Mouse (Mus musculus) MEL (cell line): ENCODE measurements at regions not wholly inside any gene's neighbourhood (a gene's known extent, or its start where the extent isn't known, plus 50 kb on each side); places are given as distances from the start of the nearest gene placed in this dataset.

Experiments used
- DNase-seq: peaks from one replicate; pipeline ENCODE4 v3.0.0; 2011; ENCODE audit warnings: low read depth, low spot score
- H3K27ac ChIP-seq: 2 replicates; pipeline ENCODE4 v1.5.1; 2012; ENCODE audit warnings: low read depth, mild to moderate bottlenecking, control low read depth, low read length, moderate library complexity; ENCODE audit not compliant: control insufficient read depth
- H3K27me3 ChIP-seq, 2 experiments: fragments of 150-350 bp in 1 of 2; sonication (generic) in 1 of 2; 2 replicates each; pipeline ENCODE4 v1.6.1; 2012; ENCODE audit warnings: low read length in 2 of 2, mild to moderate bottlenecking in 2 of 2, improper control_type of control experiment in 1 of 2, moderate library complexity in 1 of 2; ENCODE audit not compliant: insufficient read depth in 2 of 2, control insufficient read depth in 1 of 2
- H3K36me3 ChIP-seq, 2 experiments: 2 replicates each; pipeline ENCODE4 v1.6.1; 2012 to 2014; ENCODE audit warnings: low read length in 2 of 2, improper control_type of control experiment in 1 of 2, inconsistent platforms in 1 of 2, mild to moderate bottlenecking in 1 of 2; ENCODE audit not compliant: insufficient read depth in 2 of 2, control insufficient read depth in 1 of 2
- H3K4me1 ChIP-seq, 2 experiments: fragments of 150-350 bp in 1 of 2; sonication (generic) in 1 of 2; 2 replicates each; pipeline ENCODE4 v1.6.1; 2012; ENCODE audit warnings: low read length in 2 of 2, improper control_type of control experiment in 1 of 2, mild to moderate bottlenecking in 1 of 2; ENCODE audit not compliant: insufficient read depth in 2 of 2, control insufficient read depth in 1 of 2
- H3K4me3 ChIP-seq, 2 experiments: fragments of 150-350 bp in 1 of 2; sonication (generic) in 1 of 2; 2 replicates each; pipeline ENCODE4 v1.5.1; 2012; ENCODE audit warnings: low read depth in 2 of 2, low read length in 2 of 2, mild to moderate bottlenecking in 2 of 2, moderate library complexity in 2 of 2, control low read depth in 1 of 2, improper control_type of control experiment in 1 of 2; ENCODE audit not compliant: control insufficient read depth in 1 of 2, insufficient read depth in 1 of 2
- H3K79me2 ChIP-seq: 2 replicates; pipeline ENCODE4 v1.6.1; 2012; ENCODE audit warnings: mild to moderate bottlenecking, low read length, moderate library complexity; ENCODE audit not compliant: control insufficient read depth, poor library complexity, insufficient read depth
- H3K9ac ChIP-seq: 2 replicates; pipeline ENCODE4 v1.6.1; 2012; ENCODE audit warnings: low read depth, mild to moderate bottlenecking, control low read depth, low read length, moderate library complexity; ENCODE audit not compliant: control insufficient read depth, poor library complexity, severe bottlenecking
- H3K9me3 ChIP-seq: fragments of 150-350 bp; sonication (generic); replicated peaks from 2 replicates; pipeline ENCODE4 v1.6.1; 2012; ENCODE audit warnings: mild to moderate bottlenecking, low read length, improper control_type of control experiment, moderate library complexity; ENCODE audit not compliant: insufficient read depth
- BHLHE40 ChIP-seq: IDR thresholded peaks from 2 replicates; pipeline ENCODE4 v1.6.1; 2012; ENCODE audit warnings: low read depth, mild to moderate bottlenecking, inconsistent platforms, low read length, improper control_type of control experiment, borderline replicate concordance
- CTCF ChIP-seq, 3 experiments: IDR thresholded peaks in 2 of 3; conservative IDR thresholded peaks in 1 of 3; 2 replicates each; pipeline ENCODE4 v1.5.1; 2011 to 2012; ENCODE audit warnings: low read length in 3 of 3, low read depth in 2 of 3, mild to moderate bottlenecking in 2 of 3, improper control_type of control experiment in 1 of 3, inconsistent platforms in 1 of 3, mixed read lengths in 1 of 3, moderate library complexity in 1 of 3; ENCODE audit not compliant: control insufficient read depth in 1 of 3, insufficient read depth in 1 of 3, poor library complexity in 1 of 3, severe bottlenecking in 1 of 3
- ELF1 ChIP-seq: IDR thresholded peaks from 2 replicates; pipeline ENCODE4 v1.6.1; 2014; ENCODE audit warnings: low read depth, mild to moderate bottlenecking, inconsistent platforms, low read length, improper control_type of control experiment, moderate library complexity
- EP300 ChIP-seq, 2 experiments: IDR thresholded peaks; 2 replicates each; pipeline ENCODE4 v1.6.1; 2011; ENCODE audit warnings: improper control_type of control experiment in 2 of 2, low read length in 2 of 2, low read depth in 1 of 2, mild to moderate bottlenecking in 1 of 2
- GATA1 ChIP-seq: IDR thresholded peaks from 2 replicates; pipeline ENCODE4 v1.6.1; 2011; ENCODE audit warnings: low read depth, low read length, improper control_type of control experiment
- HCFC1 ChIP-seq: IDR thresholded peaks from 2 replicates; pipeline ENCODE4 v1.6.1; 2012; ENCODE audit warnings: low read depth, mild to moderate bottlenecking, inconsistent platforms, low read length, improper control_type of control experiment, moderate library complexity
- JUND ChIP-seq: IDR thresholded peaks from 2 replicates; pipeline ENCODE4 v1.6.1; 2011; ENCODE audit warnings: low read depth, mild to moderate bottlenecking, improper control_type of control experiment, low read length
- KAT2A ChIP-seq: conservative IDR thresholded peaks from 2 replicates; pipeline ENCODE4 v1.6.1; 2012; ENCODE audit warnings: low read depth, low read length, improper control_type of control experiment, inconsistent platforms
- MAFK ChIP-seq: IDR thresholded peaks from 2 replicates; pipeline ENCODE4 v1.6.1; 2011; ENCODE audit warnings: low read depth, mild to moderate bottlenecking, low read length, improper control_type of control experiment, borderline replicate concordance
- MAX ChIP-seq: IDR thresholded peaks from 2 replicates; pipeline ENCODE4 v1.6.1; 2011; ENCODE audit warnings: low read length, improper control_type of control experiment
- MAZ ChIP-seq: IDR thresholded peaks from 2 replicates; pipeline ENCODE4 v1.6.1; 2012; ENCODE audit warnings: low read depth, mild to moderate bottlenecking, inconsistent platforms, low read length, improper control_type of control experiment
- MXI1 ChIP-seq: IDR thresholded peaks from 2 replicates; pipeline ENCODE4 v1.6.1; 2011; ENCODE audit warnings: mild to moderate bottlenecking, low read depth, low read length, improper control_type of control experiment
- MYB ChIP-seq: IDR thresholded peaks from 2 replicates; pipeline ENCODE4 v1.6.1; 2011; ENCODE audit warnings: mild to moderate bottlenecking, low read depth, low read length, improper control_type of control experiment
- NELFE ChIP-seq: IDR thresholded peaks from 2 replicates; pipeline ENCODE4 v1.6.1; 2011; ENCODE audit warnings: low read depth, low read length, improper control_type of control experiment
- NRF1 ChIP-seq: IDR thresholded peaks from 2 replicates; pipeline ENCODE4 v1.6.1; 2014; ENCODE audit warnings: low read depth, mild to moderate bottlenecking, inconsistent platforms, low read length, improper control_type of control experiment, moderate library complexity; ENCODE audit not compliant: poor library complexity, insufficient read depth, severe bottlenecking
- POLR2A ChIP-seq, 2 experiments: IDR thresholded peaks; 2 replicates each; pipeline ENCODE4 v1.6.1; 2011 to 2012; ENCODE audit warnings: low read length in 2 of 2, mild to moderate bottlenecking in 2 of 2, control low read depth in 1 of 2, improper control_type of control experiment in 1 of 2, low read depth in 1 of 2, moderate library complexity in 1 of 2; ENCODE audit not compliant: control insufficient read depth in 1 of 2, insufficient read depth in 1 of 2, poor library complexity in 1 of 2
- POLR2AphosphoS2 ChIP-seq: IDR thresholded peaks from 2 replicates; pipeline ENCODE4 v1.6.1; 2011; ENCODE audit warnings: low read length, improper control_type of control experiment
- POLR2AphosphoS5 ChIP-seq: IDR thresholded peaks from 2 replicates; pipeline ENCODE4 v1.6.1; 2012; ENCODE audit warnings: low read depth, borderline replicate concordance, mild to moderate bottlenecking, inconsistent platforms, low read length, moderate library complexity, mixed read lengths
- RAD21 ChIP-seq: IDR thresholded peaks from 2 replicates; pipeline ENCODE4 v1.6.1; 2011; ENCODE audit warnings: mild to moderate bottlenecking, low read depth, low read length, improper control_type of control experiment
- RCOR1 ChIP-seq: IDR thresholded peaks from 2 replicates; pipeline ENCODE4 v1.6.1; 2012; ENCODE audit warnings: low read depth, mild to moderate bottlenecking, inconsistent platforms, low read length, improper control_type of control experiment
- TAL1 ChIP-seq: IDR thresholded peaks from 2 replicates; pipeline ENCODE4 v1.6.1; 2012; ENCODE audit warnings: mild to moderate bottlenecking, inconsistent platforms, low read length, moderate library complexity, mixed read lengths
- TBP ChIP-seq: IDR thresholded peaks from 2 replicates; pipeline ENCODE4 v1.8.0; 2011; ENCODE audit warnings: low read depth, low read length, improper control_type of control experiment
- USF2 ChIP-seq, 2 experiments: IDR thresholded peaks; 2 replicates each; pipeline ENCODE4 v1.6.1; 2011 to 2012; ENCODE audit warnings: improper control_type of control experiment in 2 of 2, low read length in 2 of 2, borderline replicate concordance in 1 of 2, inconsistent platforms in 1 of 2, low read depth in 1 of 2, mild to moderate bottlenecking in 1 of 2; ENCODE audit not compliant: insufficient read depth in 1 of 2
- ZKSCAN1 ChIP-seq: IDR thresholded peaks from 2 replicates; pipeline ENCODE4 v1.6.1; 2012; ENCODE audit warnings: low read depth, mild to moderate bottlenecking, inconsistent platforms, low read length, improper control_type of control experiment, moderate library complexity
- ZMIZ1 ChIP-seq: IDR thresholded peaks from 2 replicates; pipeline ENCODE4 v1.6.1; 2012; ENCODE audit warnings: low read depth, mild to moderate bottlenecking, inconsistent platforms, low read length, improper control_type of control experiment, moderate library complexity
- ZNF384 ChIP-seq: IDR thresholded peaks from 2 replicates; pipeline ENCODE4 v1.6.1; 2012; ENCODE audit warnings: low read depth, mild to moderate bottlenecking, inconsistent platforms, low read length, improper control_type of control experiment

DNA sequence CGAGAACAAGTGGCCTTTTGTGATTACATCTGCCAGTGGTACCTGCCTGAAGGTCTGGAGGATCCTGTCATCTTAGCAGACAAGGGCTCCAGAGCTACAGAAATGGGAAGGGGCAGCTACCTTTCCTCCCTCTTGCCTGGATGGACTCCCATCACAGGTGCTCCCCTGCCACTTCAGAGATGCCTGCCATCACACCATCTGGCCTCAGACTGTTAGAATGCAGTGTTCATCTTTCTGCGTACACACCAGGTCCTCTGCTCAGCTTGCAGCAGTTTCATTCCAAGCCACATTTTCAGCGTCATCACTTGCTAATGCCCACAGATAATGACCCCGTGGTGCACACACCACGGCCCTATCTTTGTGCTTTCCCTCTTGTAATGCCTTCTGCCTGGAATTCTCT lies 666.1 kb upstream of the A1bg start:
- Histone ChIP-seq H3K9ac (no peak overlapping the region), H3K27me3 (no peaks in the 10 kb centered on the region), H3K4me1 (no peaks in the 10 kb centered on the region), H3K9me3 (no peaks in the 10 kb centered on the region), H3K79me2 (no peaks in the 10 kb centered on the region), H3K4me3 (no peak overlapping the region), H3K27ac (no peak overlapping the region), H3K36me3 (no peaks in the 10 kb centered on the region)
- TF ChIP-seq ELF1 (no peak), ZNF384 (no peak), CTCF (IDR thresholded peaks at IDR 0.05 in 2 of 3, conservative IDR thresholded peaks at IDR 0.05 in 1 of 3; ENCODE audit: control insufficient read depth in 1 of 3, insufficient read depth in 1 of 3, low read depth in 2 of 3, low read length in 3 of 3, poor library complexity in 1 of 3, severe bottlenecking in 1 of 3) (no peak), POLR2AphosphoS5 (no peak), GATA1 (no peak), MAZ (no peak), NRF1 (no peak), RCOR1 (no peak), ZMIZ1 (no peak), JUND (no peak), POLR2AphosphoS2 (no peak), EP300 (IDR thresholded peaks at IDR 0.05; ENCODE audit: low read depth in 1 of 2, low read length in 2 of 2) (no peak)
- DNase-seq: no peak

GRCm38 (mm10) chr15:61582335-61582734 lies 659.5 kb upstream of the A1bg start:
- Histone ChIP-seq H3K9me3 (no peaks in the 10 kb centered on the region), H3K36me3 (no peaks in the 10 kb centered on the region), H3K4me1 (no peaks in the 10 kb centered on the region), H3K79me2 (no peaks in the 10 kb centered on the region), H3K9ac (no peak overlapping the region), H3K27ac (no peak overlapping the region), H3K27me3 (no peaks in the 10 kb centered on the region), H3K4me3 (no peak overlapping the region)
- TF ChIP-seq TBP: no peak
- TF ChIP-seq RCOR1: no peak
- no peak for TF ChIP-seq POLR2A (IDR thresholded peaks at IDR 0.05; ENCODE audit: control insufficient read depth in 1 of 2, insufficient read depth in 1 of 2, low read depth in 1 of 2, low read length in 2 of 2, poor library complexity in 1 of 2)
- TF ChIP-seq HCFC1: no peak
- TF ChIP-seq NELFE: no peak
- no peak for TF ChIP-seq ELF1
- TF ChIP-seq MYB: no peak
- no peak for TF ChIP-seq EP300 (IDR thresholded peaks at IDR 0.05; ENCODE audit: low read depth in 1 of 2, low read length in 2 of 2)
- TF ChIP-seq RAD21: no peak
- TF ChIP-seq MAFK: no peak
- TF ChIP-seq BHLHE40: no peak
- no peak for TF ChIP-seq GATA1
- TF ChIP-seq ZKSCAN1: no peak
- no peak for TF ChIP-seq TAL1
- TF ChIP-seq KAT2A: no peak
- no peak for TF ChIP-seq USF2 (IDR thresholded peaks at IDR 0.05; ENCODE audit: borderline replicate concordance in 1 of 2, insufficient read depth in 1 of 2, low read depth in 1 of 2, low read length in 2 of 2)
- no peak for TF ChIP-seq MAX
- TF ChIP-seq MXI1: no peak
- TF ChIP-seq POLR2AphosphoS2: no peak
- DNase-seq: no peak
